Mouse (Mus musculus): Measurements from ENCODE around the gene Rhobtb1.
A peak's percentile ranks its signal among the peaks of the same experiment; 100 is the strongest.

Rhobtb1 gene

DNA sequence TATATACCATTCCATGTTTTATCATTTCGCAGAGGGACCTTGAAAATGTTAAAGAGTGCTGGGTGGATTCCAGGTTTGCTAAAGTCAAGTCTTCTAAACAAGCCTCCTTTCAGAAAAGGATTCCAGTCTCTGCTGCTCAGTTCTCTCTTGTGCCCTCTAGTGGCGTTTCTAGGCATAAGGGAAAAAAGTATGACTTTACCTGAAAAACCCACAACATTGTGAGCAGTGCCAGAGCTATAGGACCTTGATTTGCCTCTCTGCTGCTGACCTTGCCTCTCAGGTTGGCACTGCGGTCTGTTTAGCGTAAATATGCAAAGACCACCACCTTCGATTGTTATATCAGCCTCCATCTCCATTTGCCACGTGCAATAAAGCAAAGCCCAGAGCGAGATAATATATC, 13.9 kb downstream of the Rhobtb1 start:
- peak; percentile 31 for DNase-seq (ENCODE audit: low read depth)

GRCm38 (mm10) chr10:69165847-69166246, 14.6 kb downstream of the Rhobtb1 start:
- no peak for DNase-seq (ENCODE audit: low read depth)

GRCm38 (mm10) chr10:69166514-69166913, 15.3 kb downstream of the Rhobtb1 start:
- DNase-seq (ENCODE audit: low read depth): no peak

DNA sequence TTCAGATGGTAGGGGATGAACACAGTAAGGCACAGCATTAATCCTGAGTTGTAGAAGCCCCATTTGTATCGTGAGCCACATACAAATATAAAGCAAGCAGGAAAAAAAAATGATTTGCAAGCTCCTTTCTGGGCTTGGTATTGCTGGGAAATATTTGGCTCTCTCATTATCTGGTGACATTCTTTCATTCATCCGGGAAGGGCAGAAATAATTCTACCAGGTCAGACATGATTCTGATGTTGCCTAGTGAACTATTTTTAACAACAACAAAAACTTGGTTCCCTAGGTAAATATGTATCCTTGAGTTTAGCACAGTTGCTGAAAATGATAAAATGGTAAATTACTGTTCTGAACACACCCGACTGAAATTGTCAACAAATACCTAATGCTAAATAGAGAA, 21.2 kb downstream of the Rhobtb1 start:
- no peak for DNase-seq (ENCODE audit: low read depth)

GRCm38 (mm10) chr10:69176116-69176515, 24.9 kb downstream of the Rhobtb1 start:
- no peak for DNase-seq (ENCODE audit: low read depth)

DNA sequence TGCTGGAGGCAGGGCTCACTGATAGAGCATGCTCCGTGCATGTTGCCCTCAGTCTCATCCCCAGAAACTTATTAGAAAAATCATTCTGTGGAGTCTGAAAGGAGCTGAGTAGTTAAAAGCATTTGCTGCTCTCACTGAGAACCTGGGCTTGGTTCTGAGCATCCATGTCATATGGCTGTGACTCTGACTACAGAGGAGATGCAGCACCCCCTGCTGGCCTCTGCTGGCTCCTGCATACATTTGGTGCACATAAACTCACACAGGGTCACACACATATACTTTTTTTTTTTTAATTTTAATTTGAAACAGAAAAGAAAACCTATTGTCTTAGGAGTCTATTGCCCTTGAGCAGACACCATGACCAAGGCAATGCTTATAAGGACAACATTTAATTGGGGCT, 28.1 kb downstream of the Rhobtb1 start:
- no peak for DNase-seq (ENCODE audit: low read depth)

DNA sequence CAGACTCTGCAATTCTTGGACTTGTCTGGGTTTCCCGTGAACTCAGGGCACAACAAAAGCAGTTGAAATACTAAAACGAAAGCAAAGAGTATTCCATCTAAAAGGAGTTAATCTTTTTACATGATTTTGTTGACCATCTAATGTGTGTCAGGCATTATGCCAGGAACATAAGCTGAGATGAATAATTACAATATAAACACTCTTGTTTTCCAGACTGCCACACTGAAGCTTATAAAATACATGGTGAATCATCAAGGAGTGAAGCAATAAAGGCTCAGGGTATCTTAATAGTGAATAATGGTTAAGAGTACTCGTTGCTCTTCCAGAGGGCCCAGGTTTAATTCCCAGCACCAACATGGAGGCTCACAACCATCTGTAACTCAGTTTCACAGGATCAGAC, 29.8 kb downstream of the Rhobtb1 start:
- DNase-seq (ENCODE audit: low read depth): no peak

GRCm38 (mm10) chr10:69184903-69185302, 33.7 kb downstream of the Rhobtb1 start:
- DNase-seq (ENCODE audit: low read depth): no peak

GRCm38 (mm10) chr10:69185431-69185830, 34.2 kb downstream of the Rhobtb1 start:
- DNase-seq (ENCODE audit: low read depth): peak; percentile 16

- peak; percentile 56 for DNase-seq (ENCODE audit: low read depth)
Measured at GRCm38 (mm10) chr10:69185894-69186893, 35.0 kb downstream of the Rhobtb1 start.

GRCm38 (mm10) chr10:69187773-69188443, 36.7 kb downstream of the Rhobtb1 start:
- no peak for DNase-seq (ENCODE audit: low read depth)

DNA sequence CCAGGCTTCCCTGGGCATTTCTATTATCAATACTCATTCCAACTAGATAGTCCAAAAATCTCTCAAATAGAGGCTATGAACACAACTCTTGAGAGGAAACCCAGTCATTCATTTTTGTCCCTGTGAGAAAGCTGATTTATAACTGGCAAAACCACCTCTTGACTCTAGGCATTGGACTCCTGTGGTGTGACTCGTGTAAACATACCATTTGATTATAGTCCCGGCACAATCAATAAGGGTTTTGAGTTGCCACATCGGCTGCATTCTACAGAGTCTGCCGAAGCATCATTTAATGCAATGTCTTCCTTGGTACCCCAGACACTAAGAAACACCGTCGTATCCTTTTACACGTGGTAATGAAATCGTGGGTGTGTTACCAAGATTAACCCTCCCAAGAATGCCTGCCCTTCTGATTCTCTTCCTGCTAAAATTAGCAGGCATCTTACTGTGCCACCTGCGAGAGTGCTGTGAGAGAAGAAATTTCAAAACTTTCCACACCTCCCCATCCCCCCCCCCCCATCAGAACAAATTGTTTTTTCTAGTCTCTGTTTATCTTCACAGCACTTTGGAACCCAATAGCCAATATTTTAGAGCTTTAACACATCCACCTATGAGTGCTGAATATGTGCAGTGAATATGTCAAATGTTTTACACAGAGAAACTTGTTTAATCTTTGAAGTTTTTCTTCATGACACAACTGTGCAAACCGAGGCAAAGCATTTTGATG, 39.4 kb downstream of the Rhobtb1 start:
- DNase-seq (ENCODE audit: low read depth): no peak

- no peak for DNase-seq (ENCODE audit: low read depth)
Measured at GRCm38 (mm10) chr10:69192266-69192665, 41.0 kb downstream of the Rhobtb1 start.

DNA sequence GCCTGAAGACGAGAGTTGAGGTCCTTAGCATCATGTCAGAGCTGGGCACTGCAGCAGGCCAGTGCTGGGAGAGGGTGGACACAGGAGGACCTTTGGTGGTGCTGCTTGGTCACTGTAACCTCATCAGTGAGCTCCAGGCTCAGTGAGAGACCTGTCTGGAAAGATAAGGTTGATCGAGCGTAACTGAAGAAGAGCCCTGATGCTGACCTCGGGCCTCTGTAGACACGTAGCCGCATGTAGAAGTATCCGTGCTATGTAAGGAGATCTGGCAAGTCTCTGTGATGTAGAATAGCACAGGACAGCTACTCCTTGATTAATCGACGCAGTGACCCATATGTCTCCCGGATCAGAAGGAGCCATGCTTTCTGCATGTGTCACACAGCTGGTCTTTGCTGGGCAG, 42.5 kb downstream of the Rhobtb1 start:
- DNase-seq (ENCODE audit: low read depth): no peak

- DNase-seq (ENCODE audit: low read depth): no peak
Measured at GRCm38 (mm10) chr10:69204677-69205400, 53.6 kb downstream of the Rhobtb1 start.

DNA sequence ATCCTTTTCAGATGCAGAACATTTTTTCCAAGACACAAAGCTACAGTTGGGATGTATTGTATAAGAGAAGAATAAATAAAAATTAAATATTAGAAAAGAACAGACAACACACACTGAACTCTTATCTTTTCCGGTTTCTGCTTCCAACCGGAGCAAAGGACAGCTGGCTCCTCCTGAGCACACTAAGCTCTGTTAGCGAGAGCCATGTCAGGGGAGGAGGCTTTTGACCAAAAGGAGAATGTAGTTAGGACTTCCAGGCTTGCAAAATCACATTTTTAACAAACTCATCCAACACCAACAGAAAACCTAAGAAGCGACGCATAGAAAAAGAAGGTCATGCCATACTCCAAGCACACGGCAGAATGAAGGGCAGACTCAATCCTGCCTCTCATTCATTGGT, 54.8 kb downstream of the Rhobtb1 start:
- no peak for DNase-seq (ENCODE audit: low read depth)

GRCm38 (mm10) chr10:69207481-69207880, 56.2 kb downstream of the Rhobtb1 start:
- DNase-seq (ENCODE audit: low read depth): no peak

GRCm38 (mm10) chr10:69207981-69208630, 56.9 kb downstream of the Rhobtb1 start:
- DNase-seq (ENCODE audit: low read depth): no peak

DNA sequence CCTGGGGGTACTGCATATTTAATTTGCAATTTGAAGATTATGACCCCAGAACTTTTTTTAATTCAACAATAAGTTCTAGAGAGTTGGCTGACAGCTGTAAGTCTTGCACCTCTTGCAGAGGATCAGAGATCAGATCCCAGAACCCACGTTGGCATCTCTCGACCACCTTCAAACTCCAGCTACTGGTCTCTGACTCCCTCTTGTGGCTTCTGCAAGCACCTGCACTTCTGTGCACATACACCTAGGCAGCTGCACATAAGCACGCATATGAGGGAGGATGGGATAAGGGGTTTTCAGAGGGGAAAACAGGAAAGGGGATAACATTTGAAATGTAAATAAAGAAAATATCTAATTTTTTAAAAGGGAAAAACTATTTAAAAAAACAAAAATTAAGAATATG, 57.5 kb downstream of the Rhobtb1 start:
- DNase-seq (ENCODE audit: low read depth): no peak

- no peak for DNase-seq (ENCODE audit: low read depth)
Measured at GRCm38 (mm10) chr10:69210006-69210405, 58.8 kb downstream of the Rhobtb1 start.

DNA sequence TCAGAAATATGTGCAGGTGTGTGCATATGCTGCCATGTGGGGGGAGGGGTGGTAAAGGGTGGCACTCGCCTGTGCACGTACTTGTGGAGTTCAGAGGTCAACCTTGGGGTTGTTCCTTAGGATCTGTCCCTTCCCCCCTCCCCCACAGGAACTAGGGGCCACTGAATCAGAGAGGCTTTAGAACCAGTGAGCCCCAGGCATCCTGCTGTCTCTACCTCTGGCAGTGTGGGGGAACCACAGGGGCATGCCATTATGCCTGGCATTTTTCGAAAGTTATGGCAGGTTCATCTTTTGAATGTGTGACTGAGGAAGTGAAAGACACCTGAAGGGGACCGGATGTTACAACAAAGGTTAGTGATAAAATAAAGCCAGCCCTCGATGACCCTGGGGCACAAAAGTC, 59.4 kb downstream of the Rhobtb1 start:
- DNase-seq (ENCODE audit: low read depth): no peak
